Mouse (Mus musculus) CH12.LX (cell line): ENCODE data around the gene Efna3. TPM values are rescaled to one million over a fixed set of nuclear protein-coding genes. Genes with fewer than 3 reads are reported as not detected.

Experiments used
- DNase-seq: peaks from one replicate; pipeline ENCODE4 v3.0.0-alpha.2; 2013; ENCODE audit errors: extremely low read depth
- H3K27ac ChIP-seq: 2 replicates; pipeline ENCODE4 v1.5.1; 2012; ENCODE audit warnings: low read depth, mild to moderate bottlenecking, control low read depth, moderate library complexity; ENCODE audit not compliant: insufficient read depth
- H3K27me3 ChIP-seq: replicated peaks from 2 replicates; pipeline ENCODE3; 2012; ENCODE audit warnings: inconsistent platforms
- H3K36me3 ChIP-seq, 2 experiments: replicated peaks in 1 of 2; 2 replicates each; pipeline versions ENCODE3 to v1.6.1; 2012; ENCODE audit warnings: inconsistent platforms in 1 of 2, low read length in 1 of 2, mild to moderate bottlenecking in 1 of 2, mixed read lengths in 1 of 2, moderate library complexity in 1 of 2; ENCODE audit not compliant: control insufficient read depth in 1 of 2, insufficient read depth in 1 of 2
- H3K4me1 ChIP-seq, 2 experiments: 2 replicates each; pipeline ENCODE4 v1.6.1; 2012; ENCODE audit warnings: inconsistent platforms in 1 of 2, moderate library complexity in 1 of 2; ENCODE audit not compliant: insufficient read depth in 2 of 2, control insufficient read depth in 1 of 2
- H3K4me2 ChIP-seq: 2 replicates; pipeline ENCODE4 v1.6.1; 2012; ENCODE audit warnings: low read depth, mild to moderate bottlenecking, control low read depth; ENCODE audit not compliant: poor library complexity, insufficient read depth, severe bottlenecking
- H3K4me3 ChIP-seq, 3 experiments: fragments of 150-350 bp in 1 of 3; sonication (generic) in 1 of 3; replicated peaks in 1 of 3; 2 replicates each; pipeline versions ENCODE3 to v1.5.1; 2011 to 2012; ENCODE audit warnings: low read depth in 2 of 3, low read length in 2 of 3, mild to moderate bottlenecking in 2 of 3, moderate library complexity in 2 of 3, control low read depth in 1 of 3, improper control_type of control experiment in 1 of 3, inconsistent platforms in 1 of 3, mixed read lengths in 1 of 3; ENCODE audit not compliant: poor library complexity in 1 of 3
- H3K79me2 ChIP-seq: replicated peaks from 2 replicates; pipeline ENCODE4 v1.6.1; 2012; ENCODE audit warnings: mild to moderate bottlenecking, moderate library complexity; ENCODE audit not compliant: control insufficient read depth, poor library complexity, insufficient read depth, severe bottlenecking; ENCODE audit errors: extremely low read depth
- H3K9ac ChIP-seq: 2 replicates; pipeline ENCODE4 v1.6.1; 2012; ENCODE audit warnings: low read depth, mild to moderate bottlenecking, control low read depth, moderate library complexity; ENCODE audit not compliant: insufficient read depth
- H3K9me3 ChIP-seq: replicated peaks from 2 replicates; pipeline ENCODE3; 2012; ENCODE audit warnings: low read length, inconsistent platforms, mixed read lengths
- BHLHE40 ChIP-seq: IDR thresholded peaks from 2 replicates; pipeline ENCODE4 v1.6.1; 2011; ENCODE audit warnings: mild to moderate bottlenecking, low read depth, low read length, improper control_type of control experiment
- CHD1 ChIP-seq: IDR thresholded peaks from 2 replicates; pipeline ENCODE4 v1.6.1; 2012; ENCODE audit warnings: low read depth, low read length, improper control_type of control experiment, inconsistent platforms
- GABPA ChIP-seq: IDR thresholded peaks from 2 replicates; pipeline ENCODE4 v1.6.1; 2012; ENCODE audit warnings: low read depth, low read length, improper control_type of control experiment, inconsistent platforms; ENCODE audit not compliant: insufficient replicate concordance
- HCFC1 ChIP-seq: IDR thresholded peaks from 2 replicates; pipeline ENCODE4 v1.6.1; 2012; ENCODE audit warnings: low read depth, mild to moderate bottlenecking, inconsistent platforms, low read length, improper control_type of control experiment
- JUN ChIP-seq: IDR thresholded peaks from 2 replicates; pipeline ENCODE4 v1.6.1; 2011; ENCODE audit warnings: low read depth, mild to moderate bottlenecking, low read length, improper control_type of control experiment, moderate library complexity; ENCODE audit not compliant: insufficient read depth
- JUND ChIP-seq: conservative IDR thresholded peaks from 2 replicates; pipeline ENCODE4 v1.6.1; 2011; ENCODE audit warnings: low read depth, low read length, improper control_type of control experiment
- MAX ChIP-seq: IDR thresholded peaks from 2 replicates; pipeline ENCODE4 v1.6.1; 2011; ENCODE audit warnings: low read length, improper control_type of control experiment
- MAZ ChIP-seq: IDR thresholded peaks from 2 replicates; pipeline ENCODE4 v1.6.1; 2012; ENCODE audit warnings: low read depth, mild to moderate bottlenecking, inconsistent platforms, low read length, improper control_type of control experiment, moderate library complexity
- MEF2A ChIP-seq: IDR thresholded peaks from 2 replicates; pipeline ENCODE4 v1.6.1; 2014; ENCODE audit warnings: low read depth, mild to moderate bottlenecking, inconsistent platforms, low read length, improper control_type of control experiment, borderline replicate concordance
- MXI1 ChIP-seq: IDR thresholded peaks from 2 replicates; pipeline ENCODE4 v1.6.1; 2011; ENCODE audit warnings: mild to moderate bottlenecking, low read depth, low read length, improper control_type of control experiment
- MYC ChIP-seq: IDR thresholded peaks from 2 replicates; pipeline ENCODE4 v1.6.1; 2011; ENCODE audit warnings: low read depth, mild to moderate bottlenecking, improper control_type of control experiment, low read length
- POLR2A ChIP-seq: IDR thresholded peaks from 2 replicates; pipeline ENCODE4 v1.6.1; 2011; ENCODE audit warnings: low read depth, mild to moderate bottlenecking, improper control_type of control experiment, low read length
- RAD21 ChIP-seq: IDR thresholded peaks from 2 replicates; pipeline ENCODE4 v1.6.1; 2011; ENCODE audit warnings: low read depth, mild to moderate bottlenecking, low read length, improper control_type of control experiment, moderate library complexity
- RCOR1 ChIP-seq: conservative IDR thresholded peaks from 2 replicates; pipeline ENCODE4 v1.6.1; 2012; ENCODE audit warnings: low read depth, mild to moderate bottlenecking, inconsistent platforms, low read length, improper control_type of control experiment
- SIN3A ChIP-seq: IDR thresholded peaks from 2 replicates; pipeline ENCODE4 v1.6.1; 2012; ENCODE audit warnings: low read length, improper control_type of control experiment, inconsistent platforms
- TCF12 ChIP-seq: IDR thresholded peaks from 2 replicates; pipeline ENCODE4 v1.6.1; 2014; ENCODE audit warnings: low read depth, mild to moderate bottlenecking, inconsistent platforms, low read length, improper control_type of control experiment
- UBTF ChIP-seq: IDR thresholded peaks from 2 replicates; pipeline ENCODE4 v1.6.1; 2012; ENCODE audit warnings: low read depth, mild to moderate bottlenecking, inconsistent platforms, low read length, improper control_type of control experiment, moderate library complexity
- ZC3H11A ChIP-seq: IDR thresholded peaks from 2 replicates; pipeline ENCODE4 v1.6.1; 2012; ENCODE audit warnings: low read depth, mild to moderate bottlenecking, inconsistent platforms, low read length, improper control_type of control experiment
- ZKSCAN1 ChIP-seq: IDR thresholded peaks from 2 replicates; pipeline ENCODE4 v1.6.1; 2012; ENCODE audit warnings: low read depth, inconsistent platforms, low read length, improper control_type of control experiment, borderline replicate concordance
- ZMIZ1 ChIP-seq: IDR thresholded peaks from 2 replicates; pipeline ENCODE4 v1.6.1; 2012; ENCODE audit warnings: low read depth, mild to moderate bottlenecking, inconsistent platforms, low read length, improper control_type of control experiment
- ZNF384 ChIP-seq: IDR thresholded peaks from 2 replicates; pipeline ENCODE4 v1.6.1; 2012; ENCODE audit warnings: low read depth, low read length, improper control_type of control experiment, inconsistent platforms
- dilution Hi-C: fragments of 300-500 bp; cut with MboI; formaldehyde crosslinking; loops from 2 replicates; pipeline ENCODE4 v1.14.3; 2020; ENCODE audit warnings: low sequenced_read_pairs; ENCODE audit not compliant: extremely low pct_unique_long_range_greater_than_20kb, extremely low pct_ligation_motif_present
- in situ Hi-C: fragments of 300-500 bp; cut with MboI; formaldehyde crosslinking; loops from 3 replicates; pipeline ENCODE4 v1.14.3; 2019; ENCODE audit warnings: low sequenced_read_pairs, low pct_ligation_motif_present, low pct_unique_long_range_greater_than_20kb, mixed read lengths
- polyA plus RNA-seq: library from polyadenylated mRNA; unstranded; fragments of >175 nt; gene quantifications from 2 replicates; pipeline ENCODE4 v1.2.1, GENCODE M21; 2012; ENCODE audit warnings: low read depth; ENCODE audit not compliant: insufficient read length
- total RNA-seq, 2 experiments: library from RNA; depleted of rRNA; stranded (reverse); fragments of 300-350 nt in 1 of 2; fragments of >200 nt in 1 of 2; gene quantifications; 2 replicates each; pipeline ENCODE4 v1.2.3; 2012 to 2014

Efna3 gene
- total and polyA plus RNA-seq, 3 experiments: 0.09 to 0.13 TPM; not detected in 1

DNA sequence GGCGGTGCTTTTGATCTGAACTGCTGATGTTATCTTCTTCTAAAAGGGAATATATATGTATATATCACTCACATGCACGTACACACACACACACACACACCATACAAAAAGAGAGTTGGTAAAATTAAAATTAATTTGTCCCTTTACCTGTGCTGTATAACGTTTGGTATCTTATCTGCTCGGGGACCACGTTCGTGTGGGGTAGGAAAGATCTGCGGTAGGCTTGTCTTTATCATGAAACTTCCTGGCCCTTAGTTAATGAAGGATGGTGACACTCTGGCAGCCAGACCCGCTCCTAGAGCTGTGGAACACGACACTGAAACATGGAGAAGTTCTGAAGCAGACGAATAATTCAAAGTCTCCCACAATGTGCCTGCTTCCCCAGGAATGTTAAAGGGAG is 30.9 kb downstream of the Efna3 start:
- Histone ChIP-seq H3K27ac (no peak overlapping the region), H3K36me3 (no peaks in the 10 kb centered on the region), H3K79me2 (no peaks in the 10 kb centered on the region), H3K4me1 (peaks cover 12 to 42% of the 10 kb centered on the region in 2 experiments), H3K27me3 (no peaks in the 10 kb centered on the region), H3K9ac (no peak overlapping the region), H3K4me2 (no peak overlapping the region), H3K4me3 (no peak overlapping the region), H3K9me3 (no peaks in the 10 kb centered on the region)
- dilution Hi-C loops: no loop called here
- DNase-seq: no peak
- in situ Hi-C loops: no loop called here
- TF ChIP-seq MEF2A: no peak
- no peak for TF ChIP-seq JUN
- no peak for TF ChIP-seq RCOR1
- TF ChIP-seq MXI1: no peak
- TF ChIP-seq TCF12: no peak
- TF ChIP-seq ZMIZ1: no peak
- TF ChIP-seq ZKSCAN1: no peak
- no peak for TF ChIP-seq MAZ
- TF ChIP-seq RAD21: no peak
- no peak for TF ChIP-seq CHD1
- no peak for TF ChIP-seq SIN3A
- no peak for TF ChIP-seq UBTF
- TF ChIP-seq GABPA: no peak
- TF ChIP-seq BHLHE40: no peak
- TF ChIP-seq JUND: no peak
- no peak for TF ChIP-seq ZNF384
- no peak for TF ChIP-seq POLR2A
- TF ChIP-seq HCFC1: no peak
- no peak for TF ChIP-seq ZC3H11A
- TF ChIP-seq, all 38 proteins: peak for 0

DNA sequence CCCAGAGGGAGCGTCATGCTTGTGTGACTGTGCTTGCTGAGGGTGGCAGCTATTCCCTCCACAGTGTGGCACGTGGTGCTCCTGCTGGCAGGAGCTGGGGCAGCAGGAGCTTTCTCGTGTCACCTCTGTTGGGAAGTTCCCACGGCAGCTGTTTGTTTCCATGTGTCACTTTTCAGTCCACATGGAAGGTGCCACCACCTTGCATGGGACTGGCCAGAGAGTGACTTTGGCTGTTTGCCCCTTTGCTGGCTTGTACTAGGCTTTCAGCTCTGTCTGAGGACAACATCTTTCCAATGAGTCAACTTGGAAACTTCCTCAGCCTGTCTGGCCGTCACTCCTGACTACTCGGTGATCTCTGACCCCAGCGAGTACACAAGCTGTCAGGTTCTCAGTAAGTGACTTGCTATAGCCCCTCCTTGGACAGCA is 34.2 kb downstream of the Efna3 start:
- Histone ChIP-seq H3K9ac (no peak overlapping the region), H3K9me3 (no peaks in the 10 kb centered on the region), H3K4me1 (peaks cover 12 to 35% of the 10 kb centered on the region in 2 experiments), H3K27me3 (no peaks in the 10 kb centered on the region), H3K4me3 (no peak overlapping the region), H3K27ac (no peak overlapping the region), H3K4me2 (no peak overlapping the region), H3K79me2 (no peaks in the 10 kb centered on the region), H3K36me3 (no peaks in the 10 kb centered on the region)
- dilution Hi-C loops: no loop called here
- in situ Hi-C loops: no loop called here
- 0 out of 2 replicates have a peak, but pooled peaks have one; percentile 38 for TF ChIP-seq BHLHE40
- TF ChIP-seq MYC: 0 out of 2 replicates have a peak, but pooled peaks have one; percentile 31
- no peak for TF ChIP-seq GABPA
- TF ChIP-seq MAX: peak; percentile 56; the same call in 1 of the 2 replicates
- DNase-seq: no peak
